ENCODE assay signal across 12 mouse cellular contexts in genomic region chr6:124427791-124428576, GRCm38 (mm10). TPM values are rescaled to one million over a fixed set of nuclear protein-coding genes. Genes with fewer than 3 reads are reported as not detected.
DNase-seq lines count a peak whose midpoint lies in the region; ATAC-seq and TF ChIP-seq lines count a peak whose summit lies in the region.
"Had no signal": no experiment of that assay in that cellular context is flagged by ENCODE, and none has a peak within 500 bp of the region (broad histone marks: within the 10 kb centered on the region; RNA-seq: fewer than 3 reads in every experiment).

No protein-coding gene starts in this region.

- no peaks in the 10 kb centered on the region for H3K9me3 ChIP-seq in forebrain, embryonic 14.5 days (replicated peaks; ENCODE audit: control insufficient read depth, low read length)
- H3K9me3 ChIP-seq in forebrain, embryonic 11.5 days (ENCODE audit: control insufficient read depth, low read length) = no peaks in the 10 kb centered on the region
- H3K9me3 ChIP-seq in kidney, embryonic 16.5 days (ENCODE audit: low read length) = no peaks in the 10 kb centered on the region
- no peaks in the 10 kb centered on the region for H3K9me3 ChIP-seq in MEL (replicated peaks; ENCODE audit: insufficient read depth, low read length)
- H3K9me3 ChIP-seq in liver, postnatal 0 days (ENCODE audit: low read length) = no peaks in the 10 kb centered on the region
- H3K9me3 ChIP-seq: embryonic facial prominence, embryonic 15.5 days; neural tube, embryonic 15.5 days had no signal

- ATAC-seq in forebrain, embryonic 14.5 days = peak; percentile 43; the same call in 1 of the 2 replicates
- ATAC-seq in forebrain, embryonic 11.5 days (replicated peaks; ENCODE audit: low FRiP score) = no peak
- ATAC-seq in kidney, embryonic 16.5 days (ENCODE audit: low FRiP score, low TSS enrichment) = peak; percentile 43; the same call in 1 of the 2 replicates
- ATAC-seq in liver, postnatal 0 days = no peak

- H3K79me2 ChIP-seq in MEL (ENCODE audit: control insufficient read depth, insufficient read depth, low read length, poor library complexity) = no peaks in the 10 kb centered on the region

- no peak overlapping the region for H3K4me2 ChIP-seq in forebrain, embryonic 14.5 days (ENCODE audit: low read length)
- H3K4me2 ChIP-seq in forebrain, embryonic 11.5 days (ENCODE audit: low read depth, low read length, severe bottlenecking) = no peak overlapping the region
- no peak overlapping the region for H3K4me2 ChIP-seq in kidney, embryonic 16.5 days (replicated peaks; ENCODE audit: low read depth, low read length)
- no peak overlapping the region for H3K4me2 ChIP-seq in liver, postnatal 0 days (ENCODE audit: low read depth, low read length)
- H3K4me2 ChIP-seq: embryonic facial prominence, embryonic 15.5 days; neural tube, embryonic 15.5 days had no signal

- TF ChIP-seq POLR2A in MEL (IDR thresholded peaks at IDR 0.05; ENCODE audit: control insufficient read depth in 1 of 2, insufficient read depth in 1 of 2, low read depth in 1 of 2, low read length in 2 of 2, poor library complexity in 1 of 2) = no peak
- TF ChIP-seq POLR2A in cortical plate, adult 2 months (IDR thresholded peaks at IDR 0.05; ENCODE audit: extremely low read depth, insufficient read depth, low read length) = no peak

- TF ChIP-seq EP300 in MEL (IDR thresholded peaks at IDR 0.05; ENCODE audit: low read depth in 1 of 2, low read length in 2 of 2) = no peak
- TF ChIP-seq EP300 in liver, postnatal 0 days (IDR thresholded peaks at IDR 0.05; ENCODE audit: low read depth) = no peak

- 38% methylated on average over 5 of the region's 6 CpGs for WGBS in forebrain, embryonic 14.5 days
- WGBS in forebrain, embryonic 11.5 days = 63% methylated on average over 5 of the region's 6 CpGs
- WGBS in kidney, embryonic 16.5 days = 38% methylated on average over 5 of the region's 6 CpGs
- 68% methylated on average over 5 of the region's 6 CpGs for WGBS in liver, postnatal 0 days (ENCODE audit: insufficient replicate concordance)

- DNase-seq in forebrain, embryonic 14.5 days (ENCODE audit: low spot score) = peak; percentile 55
- no peak for DNase-seq in forebrain, embryonic 11.5 days (ENCODE audit: low spot score)
- DNase-seq in kidney, postnatal 4 days = no peak
- peak; percentile 31 for DNase-seq in MEL (ENCODE audit: low read depth, low spot score)
- no peak for DNase-seq in liver, postnatal 0 days
- DNase-seq: cerebellum, postnatal 36 days had no signal

- H3K27me3 ChIP-seq in forebrain, embryonic 14.5 days (replicated peaks; ENCODE audit: control insufficient read depth, insufficient read depth, low read length) = no peaks in the 10 kb centered on the region
- no peaks in the 10 kb centered on the region for H3K27me3 ChIP-seq in forebrain, embryonic 11.5 days (ENCODE audit: control insufficient read depth, insufficient read depth, low read length)
- no peaks in the 10 kb centered on the region for H3K27me3 ChIP-seq in kidney, embryonic 16.5 days (ENCODE audit: insufficient read depth, low read length)
- no peaks in the 10 kb centered on the region for H3K27me3 ChIP-seq in MEL (ENCODE audit: control insufficient read depth in 1 of 2, insufficient read depth in 2 of 2, low read length in 2 of 2)
- no peaks in the 10 kb centered on the region for H3K27me3 ChIP-seq in liver, postnatal 0 days (ENCODE audit: insufficient read depth, low read length)
- H3K27me3 ChIP-seq: embryonic facial prominence, embryonic 15.5 days; neural tube, embryonic 15.5 days had no signal

- 0 out of 2 replicates have a peak, but pooled peaks cover 8% of the 10 kb centered on the region for H3K36me3 ChIP-seq in forebrain, embryonic 14.5 days (ENCODE audit: control insufficient read depth, insufficient read depth, low read length)
- no peaks in the 10 kb centered on the region for H3K36me3 ChIP-seq in forebrain, embryonic 11.5 days (ENCODE audit: control insufficient read depth, insufficient read depth, low read length)
- H3K36me3 ChIP-seq in kidney, embryonic 16.5 days (ENCODE audit: insufficient read depth, low read length) = no peaks in the 10 kb centered on the region
- H3K36me3 ChIP-seq in MEL (ENCODE audit: control insufficient read depth in 1 of 2, insufficient read depth in 2 of 2, low read length in 2 of 2) = peaks cover 0 to 6% of the 10 kb centered on the region in 2 experiments; a peak in 1 of 4 replicates
- no peaks in the 10 kb centered on the region for H3K36me3 ChIP-seq in liver, postnatal 0 days (replicated peaks; ENCODE audit: insufficient read depth, low read length)
- H3K36me3 ChIP-seq: embryonic facial prominence, embryonic 15.5 days had no signal

- no peak overlapping the region for H3K4me3 ChIP-seq in forebrain, embryonic 14.5 days (ENCODE audit: low read depth, low read length)
- H3K4me3 ChIP-seq in forebrain, embryonic 11.5 days (ENCODE audit: low read depth, low read length) = no peak overlapping the region
- no peak overlapping the region for H3K4me3 ChIP-seq in kidney, embryonic 16.5 days (ENCODE audit: low read length)
- H3K4me3 ChIP-seq in MEL (ENCODE audit: control insufficient read depth in 1 of 2, insufficient read depth in 1 of 2, low read depth in 2 of 2, low read length in 2 of 2) = no peak overlapping the region
- no peak overlapping the region for H3K4me3 ChIP-seq in cortical plate, adult 2 months (ENCODE audit: insufficient read depth, low read length)
- no peak overlapping the region for H3K4me3 ChIP-seq in liver, postnatal 0 days (ENCODE audit: low read depth, low read length)
- H3K4me3 ChIP-seq: embryonic facial prominence, embryonic 15.5 days; neural tube, embryonic 15.5 days had no signal

- no peak for TF ChIP-seq CTCF in MEL (IDR thresholded peaks at IDR 0.05 in 2 of 3, conservative IDR thresholded peaks at IDR 0.05 in 1 of 3; ENCODE audit: control insufficient read depth in 1 of 3, insufficient read depth in 1 of 3, low read depth in 2 of 3, low read length in 3 of 3, poor library complexity in 1 of 3, severe bottlenecking in 1 of 3)
- no peak for TF ChIP-seq CTCF in cortical plate, adult 2 months (IDR thresholded peaks at IDR 0.05; ENCODE audit: extremely low read depth, insufficient read depth, low read length)
- TF ChIP-seq CTCF in liver, postnatal 0 days (IDR thresholded peaks at IDR 0.05; ENCODE audit: low read depth) = no peak

- no peak overlapping the region for H3K27ac ChIP-seq in forebrain, embryonic 14.5 days (ENCODE audit: low read depth, low read length)
- no peak overlapping the region for H3K27ac ChIP-seq in forebrain, embryonic 11.5 days (ENCODE audit: low read depth, low read length)
- H3K27ac ChIP-seq in kidney, embryonic 16.5 days (ENCODE audit: low read length) = no peak overlapping the region
- H3K27ac ChIP-seq in MEL (ENCODE audit: control insufficient read depth, low read depth, low read length) = no peak overlapping the region
- peak overlapping the region; percentile 6 for H3K27ac ChIP-seq in cortical plate, adult 2 months (ENCODE audit: insufficient read depth, low read length)
- H3K27ac ChIP-seq in liver, postnatal 0 days (ENCODE audit: low read depth) = no peak overlapping the region
- H3K27ac ChIP-seq: embryonic facial prominence, embryonic 15.5 days; liver, embryonic 14.5 days; neural tube, embryonic 15.5 days had no signal

- H3K9ac ChIP-seq in forebrain, embryonic 14.5 days (ENCODE audit: low read length) = no peak overlapping the region
- no peak overlapping the region for H3K9ac ChIP-seq in forebrain, embryonic 11.5 days (ENCODE audit: low read length)
- no peak overlapping the region for H3K9ac ChIP-seq in kidney, embryonic 16.5 days (replicated peaks; ENCODE audit: low read length)
- H3K9ac ChIP-seq in MEL (ENCODE audit: control insufficient read depth, low read depth, low read length, poor library complexity, severe bottlenecking) = no peak overlapping the region
- no peak overlapping the region for H3K9ac ChIP-seq in liver, postnatal 0 days (replicated peaks)
- H3K9ac ChIP-seq: embryonic facial prominence, embryonic 15.5 days; liver, embryonic 14.5 days; neural tube, embryonic 15.5 days had no signal

- H3K4me1 ChIP-seq in forebrain, embryonic 14.5 days (ENCODE audit: control insufficient read depth, insufficient read depth, low read length) = no peaks in the 10 kb centered on the region
- H3K4me1 ChIP-seq in forebrain, embryonic 11.5 days (replicated peaks; ENCODE audit: control insufficient read depth, insufficient read depth, low read length) = peaks cover 4% of the 10 kb centered on the region; the same call in 1 of the 2 replicates
- H3K4me1 ChIP-seq in kidney, embryonic 16.5 days (ENCODE audit: insufficient read depth, low read length) = peaks cover 5% of the 10 kb centered on the region; the same call in 1 of the 2 replicates
- H3K4me1 ChIP-seq in MEL (ENCODE audit: control insufficient read depth in 1 of 2, insufficient read depth in 2 of 2, low read length in 2 of 2) = peaks cover 7 to 13% of the 10 kb centered on the region in 2 experiments; a peak in 3 of 4 replicates
- peaks cover 8% of the 10 kb centered on the region for H3K4me1 ChIP-seq in cortical plate, adult 2 months (ENCODE audit: control insufficient read depth, insufficient read depth, low read length)
- peaks cover 19% of the 10 kb centered on the region for H3K4me1 ChIP-seq in liver, postnatal 0 days (ENCODE audit: insufficient read depth)

- no peak for TF ChIP-seq RAD21 in MEL (IDR thresholded peaks at IDR 0.05; ENCODE audit: low read depth, low read length)

TF ChIP-seq in MEL, 35 proteins besides CTCF, POLR2A, EP300 and RAD21 (continues in another document):
- TF ChIP-seq CHD1 (IDR thresholded peaks at IDR 0.05; ENCODE audit: low read depth, low read length) = no peak

RNA-seq across cellular contexts. Expression of gene Pex5, which starts 13.1 kb away (rescaled TPM):
- polyA plus RNA-seq in forebrain, embryonic 14.5 days (2014; fragmentation: Nextera tagmentation; extraction: Ambion mirVana) = 55.9 and 63.2 TPM in 2 replicates
- 46.9 and 49.9 TPM in 2 replicates for polyA plus RNA-seq in forebrain, embryonic 11.5 days (2014; fragmentation: Nextera tagmentation; extraction: Ambion mirVana)
- 50.1 and 56.1 TPM in 2 replicates for polyA plus RNA-seq in kidney, embryonic 16.5 days (2015; fragmentation: Nextera tagmentation; extraction: Ambion mirVana)
- 56.0 and 63.1 TPM in 2 replicates for total RNA-seq in MEL (2012; rRNA removed)
- 10 to 100 TPM in 1 of 2 experiments, not detected in 1; 63.0 TPM for polyA plus RNA-seq in MEL (2012; ENCODE audit: insufficient read depth in 1 of 2, insufficient read length in 2 of 2, low read depth in 1 of 2, low replicate concordance in 2 of 2, missing spikeins in 1 of 2)
- polyA plus RNA-seq in cortical plate, adult 2 months (2012; rRNA removed) = 53.7 and 60.7 TPM in 2 replicates
- polyA plus RNA-seq in liver, postnatal 0 days (2015; fragmentation: Nextera tagmentation; extraction: Ambion mirVana) = 31.6 and 32.5 TPM in 2 replicates

RNA-seq across cellular contexts. Expression of gene Clstn3, which starts 36.6 kb away (rescaled TPM):
- polyA plus RNA-seq in forebrain, embryonic 14.5 days (2014; fragmentation: Nextera tagmentation; extraction: Ambion mirVana) = 34.1 and 48.7 TPM in 2 replicates
- polyA plus RNA-seq in forebrain, embryonic 11.5 days (2014; fragmentation: Nextera tagmentation; extraction: Ambion mirVana) = 12.8 and 15.2 TPM in 2 replicates
- 5.8 and 6.6 TPM in 2 replicates for polyA plus RNA-seq in kidney, embryonic 16.5 days (2015; fragmentation: Nextera tagmentation; extraction: Ambion mirVana)
- total RNA-seq in MEL (2012; rRNA removed) = 46.5 and 51.3 TPM in 2 replicates
- polyA plus RNA-seq in MEL (2012; ENCODE audit: insufficient read depth in 1 of 2, insufficient read length in 2 of 2, low read depth in 1 of 2, low replicate concordance in 2 of 2, missing spikeins in 1 of 2) = 10 to 100 TPM in 1 of 2 experiments, not detected in 1; 59.8 TPM
- polyA plus RNA-seq in cortical plate, adult 2 months (2012; rRNA removed) = 280 TPM in 2 replicates
- 1.8 TPM in 2 replicates for polyA plus RNA-seq in liver, postnatal 0 days (2015; fragmentation: Nextera tagmentation; extraction: Ambion mirVana)
- total RNA-seq: monocyte, adult 5-6 weeks had no signal

Comparison
In these comparisons a context has a peak if more than half of its experiments do, and no peak if none do; other contexts are left out.
1. ATAC-seq: peak in forebrain, embryonic 14.5 days (single experiment) and kidney, embryonic 16.5 days (single experiment); none in forebrain, embryonic 11.5 days (single experiment) and liver, postnatal 0 days (single experiment).
2. DNase-seq: peak in forebrain, embryonic 14.5 days (single experiment) and MEL (single experiment); none in forebrain, embryonic 11.5 days (single experiment), kidney, postnatal 4 days (0 of 2) and liver, postnatal 0 days (single experiment).